Mouse (Mus musculus) kidney, adult 11 months (tissue): Measurements from ENCODE around the gene Gm13420.
A peak's percentile ranks its signal among the peaks of the same experiment; 100 is the strongest.
"Not testable (repeated sequence)": the region's sequence is repeated elsewhere in the genome, so short reads cannot be mapped to it uniquely, and the experiment has no call there.

Source experiments
- DNase-seq: peaks from one replicate; pipeline ENCODE4 v3.0.0; 2022

The Gm13420 gene

GRCm38 (mm10) chr2:29737209-29737925 is 14.1 kb downstream of the Gm13420 start:
- DNase-seq: no peak

- no peak for DNase-seq
Observed at GRCm38 (mm10) chr2:29735708-29736107, 15.8 kb downstream of the Gm13420 start.

GRCm38 (mm10) chr2:29733348-29733747 is 18.1 kb downstream of the Gm13420 start:
- DNase-seq: no peak

GRCm38 (mm10) chr2:29732559-29732958 is 18.9 kb downstream of the Gm13420 start:
- peak; percentile 55 for DNase-seq

- DNase-seq: peak; percentile 62
Observed at GRCm38 (mm10) chr2:29731545-29731944, 19.9 kb downstream of the Gm13420 start.

GRCm38 (mm10) chr2:29729500-29729899 is 22.0 kb downstream of the Gm13420 start:
- DNase-seq: no peak

GRCm38 (mm10) chr2:29724664-29725365 is 26.7 kb downstream of the Gm13420 start:
- DNase-seq: no peak

- DNase-seq: no peak
Observed at GRCm38 (mm10) chr2:29723132-29723531, 28.4 kb downstream of the Gm13420 start.

- no peak for DNase-seq
Observed at GRCm38 (mm10) chr2:29718581-29718980, 32.9 kb downstream of the Gm13420 start.

- DNase-seq: peak; percentile 77
Observed at GRCm38 (mm10) chr2:29716691-29717090, 34.8 kb downstream of the Gm13420 start.

- DNase-seq: no peak
Observed at GRCm38 (mm10) chr2:29716143-29716542, 35.3 kb downstream of the Gm13420 start.

- no peak for DNase-seq
Observed at GRCm38 (mm10) chr2:29714127-29714526, 37.4 kb downstream of the Gm13420 start.

GRCm38 (mm10) chr2:29713501-29713900 is 38.0 kb downstream of the Gm13420 start:
- DNase-seq: no peak

- no peak for DNase-seq
Observed at GRCm38 (mm10) chr2:29711877-29712276, 39.6 kb downstream of the Gm13420 start.

- no peak for DNase-seq
Observed at GRCm38 (mm10) chr2:29711038-29711437, 40.4 kb downstream of the Gm13420 start.

- DNase-seq: not testable (repeated sequence)
Observed at GRCm38 (mm10) chr2:29708209-29708608, 43.3 kb downstream of the Gm13420 start.

GRCm38 (mm10) chr2:29707731-29708130 is 43.8 kb downstream of the Gm13420 start:
- DNase-seq: no peak

- DNase-seq: no peak
Observed at GRCm38 (mm10) chr2:29706726-29707620, 44.5 kb downstream of the Gm13420 start.

- no peak for DNase-seq
Observed at GRCm38 (mm10) chr2:29705493-29705892, 46.0 kb downstream of the Gm13420 start.

GRCm38 (mm10) chr2:29703104-29704081 is 48.1 kb downstream of the Gm13420 start:
- no peak for DNase-seq

GRCm38 (mm10) chr2:29702189-29702588 is 49.3 kb downstream of the Gm13420 start:
- DNase-seq: no peak

- no peak for DNase-seq
Observed at GRCm38 (mm10) chr2:29701393-29701792, 50.1 kb downstream of the Gm13420 start.
